Mouse (Mus musculus) embryonic fibroblast, embryonic 13.5 days (primary cell): ENCODE results near the gene Cdk8.

Experiments used
- CTCF ChIP-seq: IDR thresholded peaks from 2 replicates; pipeline ENCODE4 v1.5.1; 2011; ENCODE audit warnings: mild to moderate bottlenecking, control low read depth, low read length, moderate library complexity, borderline replicate concordance; ENCODE audit not compliant: insufficient read depth
- POLR2A ChIP-seq: IDR thresholded peaks from 2 replicates; pipeline ENCODE4 v1.6.1; 2011; ENCODE audit warnings: low read depth, mild to moderate bottlenecking, control low read depth, low read length, moderate library complexity

DNA sequence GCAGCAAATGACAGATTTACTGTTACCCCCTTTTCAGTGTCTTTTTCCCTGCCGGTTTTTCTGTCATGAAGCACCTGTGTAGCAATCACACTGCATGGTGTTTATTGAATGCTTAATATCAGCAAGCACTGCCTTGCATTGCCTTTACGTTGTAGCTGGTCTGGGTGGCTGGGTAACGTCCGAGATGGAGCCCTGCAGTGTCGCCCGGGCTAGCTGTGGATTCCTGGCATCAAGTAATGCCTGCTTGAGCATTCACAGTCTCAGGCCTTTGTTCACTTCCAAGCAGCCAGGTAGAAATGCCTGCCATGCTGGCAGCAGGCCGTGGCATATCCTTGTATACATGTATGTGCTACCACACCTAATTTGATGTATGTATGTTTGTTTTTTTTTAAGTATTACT is 36.7 kb downstream of the Cdk8 start:
- TF ChIP-seq CTCF (no peak), POLR2A (no peak)
